Mouse (Mus musculus) bone marrow, adult 2 months (tissue): ENCODE data around the gene Trappc3. TPM values are rescaled to one million over a fixed set of nuclear protein-coding genes. Genes with fewer than 3 reads are reported as not detected.

Source experiments
- H3K27ac ChIP-seq: fragments of 200-500 bp; 2 replicates; pipeline ENCODE4 v1.5.1; 2012; ENCODE audit warnings: low read depth, mild to moderate bottlenecking, control low read depth, inconsistent platforms, low read length; ENCODE audit not compliant: control insufficient read depth, poor library complexity, insufficient read depth
- H3K4me1 ChIP-seq: fragments of 200-500 bp; 2 replicates; pipeline ENCODE4 v1.6.1; 2011; ENCODE audit warnings: low read length; ENCODE audit not compliant: control insufficient read depth, insufficient read depth
- H3K4me3 ChIP-seq: fragments of 200-500 bp; replicated peaks from 2 replicates; pipeline ENCODE3; 2011; ENCODE audit warnings: mild to moderate bottlenecking, low read depth, low read length, control low read depth; ENCODE audit not compliant: control insufficient read depth
- CTCF ChIP-seq: fragments of 200-500 bp; IDR thresholded peaks from 2 replicates; pipeline ENCODE4 v1.5.1; 2011; ENCODE audit warnings: low read length, control low read depth; ENCODE audit not compliant: control insufficient read depth, insufficient read depth
- POLR2A ChIP-seq: fragments of 200-500 bp; IDR thresholded peaks from 2 replicates; pipeline ENCODE4 v1.6.1; 2011; ENCODE audit warnings: low read depth, mild to moderate bottlenecking, control low read depth, low read length, borderline replicate concordance; ENCODE audit not compliant: control insufficient read depth
- WGBS: fragments of 180-500 bp; shearing (Covaris S2); methylation state at CpG from one replicate; pipeline ENCODE4 v1.1.7; 2018; 5-methylcytosine and 5-hydroxymethylcytosine counted together
- polyA plus RNA-seq: library from polyadenylated mRNA; stranded (reverse); fragments of >200 nt; gene quantifications from 2 replicates; pipeline ENCODE4 v1.2.4, GENCODE M21; 2011; ENCODE audit warnings: low replicate concordance; ENCODE audit not compliant: missing spikeins, insufficient read depth, insufficient read length

Trappc3 gene
- polyA plus RNA-seq, 1 experiment = 32.5 TPM

GRCm38 (mm10) chr4:126229900-126230299 lies 32.2 kb upstream of the Trappc3 start:
- 54% methylated on average over 7 of the region's 7 CpGs for WGBS
- Histone ChIP-seq H3K4me3 (no peak overlapping the region), H3K4me1 (no peaks in the 10 kb centered on the region), H3K27ac (no peak overlapping the region)
- TF ChIP-seq CTCF = no peak
- no peak for TF ChIP-seq POLR2A

- WGBS = 92% methylated on average over 29 of the region's 29 CpGs
- no peak for TF ChIP-seq POLR2A
- TF ChIP-seq CTCF = no peak
- no peaks in the 10 kb centered on the region for H3K4me1 ChIP-seq
Observed at GRCm38 (mm10) chr4:126233676-126234308, 28.3 kb upstream of the Trappc3 start.

GRCm38 (mm10) chr4:126234496-126235175 lies 27.5 kb upstream of the Trappc3 start:
- 67% methylated on average over 18 of the region's 18 CpGs for WGBS
- TF ChIP-seq CTCF (no peak), POLR2A (no peak)
- no peaks in the 10 kb centered on the region for H3K4me1 ChIP-seq
- H3K4me3 ChIP-seq = no peak overlapping the region
- H3K27ac ChIP-seq = peak overlapping the region; percentile 34; the same call in 1 of the 2 replicates

More at GRCm38 (mm10) chr4:126233676-126234308, 28.3 kb upstream of the Trappc3 start:
- no peak overlapping the region for H3K4me3 ChIP-seq
- no peak overlapping the region for H3K27ac ChIP-seq

GRCm38 (mm10) chr4:126235191-126235590 lies 26.9 kb upstream of the Trappc3 start:
- no peak overlapping the region for H3K4me3 ChIP-seq
- 39% methylated on average over 10 of the region's 10 CpGs for WGBS
- TF ChIP-seq POLR2A (no peak), CTCF (no peak)

GRCm38 (mm10) chr4:126236467-126237280 lies 25.5 kb upstream of the Trappc3 start:
- TF ChIP-seq POLR2A (no peak), CTCF (no peak)
- 94% methylated on average over 63 of the region's 63 CpGs for WGBS

More at GRCm38 (mm10) chr4:126235191-126235590, 26.9 kb upstream of the Trappc3 start:
- H3K27ac ChIP-seq = no peak overlapping the region
- H3K4me1 ChIP-seq = no peaks in the 10 kb centered on the region

GRCm38 (mm10) chr4:126237721-126238242 lies 24.3 kb upstream of the Trappc3 start:
- no peak overlapping the region for H3K27ac ChIP-seq
- TF ChIP-seq CTCF = no peak
- no peak for TF ChIP-seq POLR2A
- no peak overlapping the region for H3K4me3 ChIP-seq
- no peaks in the 10 kb centered on the region for H3K4me1 ChIP-seq
- WGBS = 77% methylated on average over 5 of the region's 5 CpGs

More at GRCm38 (mm10) chr4:126236467-126237280, 25.5 kb upstream of the Trappc3 start:
- no peaks in the 10 kb centered on the region for H3K4me1 ChIP-seq
- no peak overlapping the region for H3K4me3 ChIP-seq
- H3K27ac ChIP-seq = no peak overlapping the region

- no peaks in the 10 kb centered on the region for H3K4me1 ChIP-seq
- H3K27ac ChIP-seq = no peak overlapping the region
- no peak overlapping the region for H3K4me3 ChIP-seq
- 87% methylated on average over 13 of the region's 13 CpGs for WGBS
- TF ChIP-seq POLR2A = no peak
- TF ChIP-seq CTCF = no peak
Observed at GRCm38 (mm10) chr4:126239862-126240475, 22.2 kb upstream of the Trappc3 start.
